Mouse (Mus musculus): ENCODE measurements around the gene Axin2.
A peak's percentile ranks its signal among the peaks of the same experiment; 100 is the strongest.

The Axin2 gene

GRCm38 (mm10) chr11:108906590-108907254 lies 13.4 kb upstream of the Axin2 start:
- DNase-seq, result no peak

GRCm38 (mm10) chr11:108909396-108910195 lies 10.6 kb upstream of the Axin2 start:
- no peak for DNase-seq

GRCm38 (mm10) chr11:108910328-108910886 lies 9.7 kb upstream of the Axin2 start:
- no peak for DNase-seq

- DNase-seq, result no peak
Observed at GRCm38 (mm10) chr11:108910903-108911302, 9.2 kb upstream of the Axin2 start.

- no peak for DNase-seq
Observed at GRCm38 (mm10) chr11:108912174-108912573, 8.0 kb upstream of the Axin2 start.

- no peak for DNase-seq
Observed at GRCm38 (mm10) chr11:108917422-108918324, 2.5 kb upstream of the Axin2 start.

- peak; percentile 87 to 88 for DNase-seq
Observed at GRCm38 (mm10) chr11:108920636-108921505, 722 bp downstream of the Axin2 start.

GRCm38 (mm10) chr11:108921506-108922455 lies 1.6 kb downstream of the Axin2 start:
- peak; percentile 68 to 69 for DNase-seq

GRCm38 (mm10) chr11:108922511-108923187 lies 2.5 kb downstream of the Axin2 start:
- DNase-seq, result no peak

- DNase-seq, result no peak
Observed at GRCm38 (mm10) chr11:108923188-108923575, 3.0 kb downstream of the Axin2 start.

- no peak for DNase-seq
Observed at GRCm38 (mm10) chr11:108923781-108924180, 3.6 kb downstream of the Axin2 start.

- no peak for DNase-seq
Observed at GRCm38 (mm10) chr11:108924346-108924745, 4.2 kb downstream of the Axin2 start.

GRCm38 (mm10) chr11:108925202-108925601 lies 5.1 kb downstream of the Axin2 start:
- peak; percentile 87 to 93 for DNase-seq

GRCm38 (mm10) chr11:108925826-108926225 lies 5.7 kb downstream of the Axin2 start:
- DNase-seq, result no peak

GRCm38 (mm10) chr11:108926345-108927092 lies 6.4 kb downstream of the Axin2 start:
- DNase-seq, result peak in 1 of 2 experiments; percentile 10

- no peak for DNase-seq
Observed at GRCm38 (mm10) chr11:108927093-108927444, 6.9 kb downstream of the Axin2 start.

GRCm38 (mm10) chr11:108928096-108928495 lies 7.9 kb downstream of the Axin2 start:
- DNase-seq, result no peak

- DNase-seq, result peak in 1 of 2 experiments; percentile 51
Observed at GRCm38 (mm10) chr11:108928752-108929151, 8.6 kb downstream of the Axin2 start.

- DNase-seq, result no peak
Observed at GRCm38 (mm10) chr11:108929176-108929575, 9.0 kb downstream of the Axin2 start.

Measured in cerebellum, postnatal 25 days (tissue).